16 mouse cellular contexts compared by ENCODE assay signal in genomic region chr11:95598214-95599062, GRCm38 (mm10). TPM values are rescaled to one million over a fixed set of nuclear protein-coding genes. Genes with fewer than 3 reads are reported as not detected.
DNase-seq lines count a peak whose midpoint lies in the region; ATAC-seq lines count a peak whose summit lies in the region.
"Had no signal": no experiment of that assay in that cellular context is flagged by ENCODE, and none has a peak within 500 bp of the region (broad histone marks: within the 10 kb centered on the region; RNA-seq: fewer than 3 reads in every experiment).

No protein-coding gene starts in this region.

- WGBS in midbrain, embryonic 11.5 days, result 34% methylated on average over 14 of the region's 14 CpGs
- WGBS in midbrain, embryonic 14.5 days, result 32% methylated on average over 14 of the region's 14 CpGs
- 26% methylated on average over 14 of the region's 14 CpGs for WGBS in hindbrain, embryonic 13.5 days
- 15% methylated on average over 14 of the region's 14 CpGs for WGBS in neural tube, embryonic 13.5 days

- no peak overlapping the region for H3K9ac ChIP-seq in midbrain, embryonic 11.5 days (ENCODE audit: low read length)
- H3K9ac ChIP-seq in midbrain, embryonic 14.5 days (replicated peaks; ENCODE audit: low read length), result no peak overlapping the region
- H3K9ac ChIP-seq in hindbrain, embryonic 13.5 days, result no peak overlapping the region
- H3K9ac ChIP-seq in neural tube, embryonic 13.5 days, result 0 out of 2 replicates have a peak overlapping the region, but pooled peaks have one; percentile 1
- H3K9ac ChIP-seq: liver, embryonic 14.5 days had no signal

- no peaks in the 10 kb centered on the region for H3K36me3 ChIP-seq in midbrain, embryonic 11.5 days (ENCODE audit: control insufficient read depth, insufficient read depth, low read length)
- H3K36me3 ChIP-seq in midbrain, embryonic 14.5 days (ENCODE audit: control insufficient read depth, insufficient read depth, low read length), result no peaks in the 10 kb centered on the region
- H3K36me3 ChIP-seq in hindbrain, embryonic 13.5 days, result no peaks in the 10 kb centered on the region
- no peaks in the 10 kb centered on the region for H3K36me3 ChIP-seq in neural tube, embryonic 13.5 days

- peaks cover 18% of the 10 kb centered on the region for H3K4me1 ChIP-seq in midbrain, embryonic 11.5 days (ENCODE audit: control insufficient read depth, insufficient read depth, low read length)
- H3K4me1 ChIP-seq in midbrain, embryonic 14.5 days (ENCODE audit: control insufficient read depth, insufficient read depth, low read length), result 0 out of 2 replicates have a peak, but pooled peaks cover 8% of the 10 kb centered on the region
- H3K4me1 ChIP-seq in hindbrain, embryonic 13.5 days (replicated peaks), result peaks cover 46% of the 10 kb centered on the region
- H3K4me1 ChIP-seq in neural tube, embryonic 13.5 days (replicated peaks), result peaks cover 59% of the 10 kb centered on the region

- DNase-seq in embryo, embryonic 10.5 days (ENCODE audit: low spot score), result peak; percentile 37
- no peak for DNase-seq in embryo, embryonic 11 days
- peak; percentile 81 for DNase-seq in midbrain, embryonic 11.5 days (ENCODE audit: low spot score, missing footprints)
- no peak for DNase-seq in midbrain, embryonic 14.5 days
- DNase-seq in right cerebral cortex, postnatal 4 days, result no peak
- DNase-seq: cerebellum, adult 11 months; heart, adult 18-20 months; kidney, postnatal 36 days; right cerebral cortex, postnatal 25 days had no signal

- no peak for ATAC-seq in midbrain, embryonic 11.5 days (ENCODE audit: low FRiP score)
- ATAC-seq in midbrain, embryonic 14.5 days (ENCODE audit: low FRiP score, low TSS enrichment), result no peak
- no peak for ATAC-seq in hindbrain, embryonic 13.5 days (ENCODE audit: low FRiP score)
- 0 out of 2 replicates have a peak, but pooled peaks have one; percentile 36 for ATAC-seq in neural tube, embryonic 13.5 days (ENCODE audit: low read depth)
- no peak for ATAC-seq in frontal cortex, adult (ENCODE audit: low TSS enrichment)
- ATAC-seq: lung, postnatal 0 days; Patski had no signal

- H3K9me3 ChIP-seq in midbrain, embryonic 11.5 days (ENCODE audit: control insufficient read depth, low read length), result no peaks in the 10 kb centered on the region
- H3K9me3 ChIP-seq in midbrain, embryonic 14.5 days (ENCODE audit: control insufficient read depth, low read length), result no peaks in the 10 kb centered on the region
- no peaks in the 10 kb centered on the region for H3K9me3 ChIP-seq in hindbrain, embryonic 13.5 days
- H3K9me3 ChIP-seq in neural tube, embryonic 13.5 days, result no peaks in the 10 kb centered on the region

- H3K4me2 ChIP-seq in midbrain, embryonic 11.5 days, result no peak overlapping the region
- H3K4me2 ChIP-seq in midbrain, embryonic 14.5 days (ENCODE audit: low read length), result no peak overlapping the region
- H3K4me2 ChIP-seq in hindbrain, embryonic 13.5 days, result peak overlapping the region; percentile 11; the same call in 1 of the 2 replicates
- peak overlapping the region; percentile 41 for H3K4me2 ChIP-seq in neural tube, embryonic 13.5 days

- no peak overlapping the region for H3K27ac ChIP-seq in midbrain, embryonic 11.5 days (ENCODE audit: low read depth, low read length)
- no peak overlapping the region for H3K27ac ChIP-seq in midbrain, embryonic 14.5 days (replicated peaks; ENCODE audit: low read depth, low read length)
- H3K27ac ChIP-seq in hindbrain, embryonic 13.5 days, result no peak overlapping the region; the same call in 1 of the 2 replicates
- H3K27ac ChIP-seq in neural tube, embryonic 13.5 days (replicated peaks), result peak overlapping the region; percentile 66
- H3K27ac ChIP-seq: liver, embryonic 14.5 days had no signal

- no peak overlapping the region for H3K4me3 ChIP-seq in midbrain, embryonic 11.5 days (ENCODE audit: low read depth, low read length)
- H3K4me3 ChIP-seq in midbrain, embryonic 14.5 days (replicated peaks; ENCODE audit: low read depth, low read length), result no peak overlapping the region
- no peak overlapping the region for H3K4me3 ChIP-seq in hindbrain, embryonic 13.5 days
- H3K4me3 ChIP-seq in neural tube, embryonic 13.5 days, result 0 out of 2 replicates have a peak overlapping the region, but pooled peaks have one; percentile 1
- H3K4me3 ChIP-seq: megakaryocyte, embryonic 14.5 days had no signal

- peaks cover 24% of the 10 kb centered on the region for H3K27me3 ChIP-seq in midbrain, embryonic 11.5 days (ENCODE audit: control insufficient read depth, insufficient read depth, low read length)
- peaks cover 30% of the 10 kb centered on the region for H3K27me3 ChIP-seq in midbrain, embryonic 14.5 days (ENCODE audit: control insufficient read depth, insufficient read depth, low read length)
- peaks cover 47% of the 10 kb centered on the region for H3K27me3 ChIP-seq in hindbrain, embryonic 13.5 days
- H3K27me3 ChIP-seq in neural tube, embryonic 13.5 days, result peaks cover 10% of the 10 kb centered on the region

RNA-seq across cellular contexts. Expression of gene Ngfr, which starts 10.9 kb away (rescaled TPM):
- polyA plus RNA-seq in midbrain, embryonic 11.5 days (2014; fragmentation: Nextera tagmentation; extraction: Ambion mirVana), result 14.2 and 14.6 TPM in 2 replicates
- polyA plus RNA-seq in midbrain, embryonic 14.5 days (2014; fragmentation: Nextera tagmentation; extraction: Ambion mirVana), result 8.4 and 13.7 TPM in 2 replicates
- 41.4 and 45.5 TPM in 2 replicates for polyA plus RNA-seq in hindbrain, embryonic 13.5 days (2015; fragmentation: Nextera tagmentation; extraction: Ambion mirVana)
- polyA plus RNA-seq in neural tube, embryonic 13.5 days (2015; fragmentation: Nextera tagmentation; extraction: Ambion mirVana), result 97.1 and 121 TPM in 2 replicates

Comparison
In these comparisons a context has a peak if more than half of its experiments do, and no peak if none do; other contexts are left out.
1. DNase-seq: peak in embryo, embryonic 10.5 days (single experiment) and midbrain, embryonic 11.5 days (single experiment); none in embryo, embryonic 11 days (single experiment), midbrain, embryonic 14.5 days (single experiment) and right cerebral cortex, postnatal 4 days (single experiment).
2. H3K4me2 ChIP-seq: peak in hindbrain, embryonic 13.5 days (single experiment) and neural tube, embryonic 13.5 days (single experiment); none in midbrain, embryonic 11.5 days (single experiment) and midbrain, embryonic 14.5 days (single experiment).